Comparison of ENCODE assay signal across 8 mouse cellular contexts in genomic region chr19:5725767-5726515, GRCm38 (mm10). TPM values are rescaled to one million over a fixed set of nuclear protein-coding genes. Genes with fewer than 3 reads are reported as not detected.
A peak's percentile ranks its signal among the peaks of the same experiment; 100 is the strongest.
DNase-seq lines count a peak whose midpoint lies in the region; TF ChIP-seq lines count a peak whose summit lies in the region.

Gene Ehbp1l1 (minus strand): TSS chr19:5726317.

- H3K79me2 ChIP-seq in C2C12 (ENCODE audit: control insufficient read depth, insufficient read depth): peaks cover 84% of the 10 kb centered on the region

- intact Hi-C loops in heart, postnatal 14 days (cut with DNase I): loop anchor here (2.0 to 5.0 kb wide), 3 partner anchors 15 to 159 kb away; partner anchors contain the start of gene Ap5b1

- H3K4me1 ChIP-seq in forebrain, embryonic 10.5 days: peaks cover 65% of the 10 kb centered on the region

- H3ac ChIP-seq in C2C12 (ENCODE audit: control insufficient read depth, insufficient read length, low read depth): peak within 1 kb of the TSS; percentile 76

- H3K79me3 ChIP-seq in C2C12 (ENCODE audit: low read depth): peaks cover 48% of the 10 kb centered on the region

- WGBS in forebrain, embryonic 10.5 days: 14% methylated on average over 49 of the region's 49 CpGs
- 7% methylated on average over 48 of the region's 49 CpGs for WGBS in large intestine, adult 2 months

- peak; percentile 56 for DNase-seq in T-cell, adult 2 months (ENCODE audit: low spot score)
- no peak for DNase-seq in forebrain, embryonic 10.5 days (ENCODE audit: extremely low spot score, low spot score)
- peak; percentile 84 to 86 for DNase-seq in heart, postnatal 14 days
- DNase-seq in large intestine, adult 2 months (ENCODE audit: low read depth, low spot score): no peak
- DNase-seq in lung, postnatal 10 days: peak; percentile 85
- DNase-seq in spleen, postnatal 10 days (ENCODE audit: low spot score in 2 of 2): peak; percentile 85 to 88
- no peak for DNase-seq in frontal cortex, postnatal 14 days (ENCODE audit: low spot score in 2 of 2)

- no peaks in the 10 kb centered on the region for H3K9me3 ChIP-seq in forebrain, embryonic 10.5 days

- H3K4me3 ChIP-seq in C2C12 (ENCODE audit: insufficient read depth, poor library complexity, severe bottlenecking): peak within 1 kb of the TSS; percentile 85
- peak within 1 kb of the TSS; percentile 88 for H3K4me3 ChIP-seq in forebrain, embryonic 10.5 days

- H3K36me3 ChIP-seq in C2C12 (ENCODE audit: control insufficient read depth, insufficient read depth): peaks cover 36% of the 10 kb centered on the region
- H3K36me3 ChIP-seq in forebrain, embryonic 10.5 days (replicated peaks): peaks cover 66% of the 10 kb centered on the region

- peak within 1 kb of the TSS; percentile 76 for H3K27ac ChIP-seq in forebrain, embryonic 10.5 days

- TF ChIP-seq CTCF in C2C12 (IDR thresholded peaks at IDR 0.05; ENCODE audit: control insufficient read depth, insufficient read depth, insufficient read length): no peak

- H3K27me3 ChIP-seq in C2C12 (ENCODE audit: control insufficient read depth, insufficient read depth, insufficient read length): no peaks in the 10 kb centered on the region
- H3K27me3 ChIP-seq in forebrain, embryonic 10.5 days (ENCODE audit: poor library complexity, severe bottlenecking): peaks cover 17% of the 10 kb centered on the region

TF ChIP-seq in C2C12, 6 proteins besides CTCF, POLR2A, EP300 and RAD21:
- TF ChIP-seq MYOD1 (IDR thresholded peaks at IDR 0.05; ENCODE audit: control insufficient read depth, insufficient read length, low read depth) (no peak), MYOG (IDR thresholded peaks at IDR 0.05; ENCODE audit: control insufficient read depth, extremely low read depth, insufficient read length) (no peak), FOSL1 (IDR thresholded peaks at IDR 0.05; ENCODE audit: insufficient read depth, low read length, poor library complexity, severe bottlenecking) (no peak), MAX (IDR thresholded peaks at IDR 0.05) (no peak), CEBPB (IDR thresholded peaks at IDR 0.05; ENCODE audit: low read depth) (no peak), USF1 (IDR thresholded peaks at IDR 0.05; ENCODE audit: low read depth) (no peak)
TF ChIP-seq in C2C12: peak in this region for 0.

RNA-seq across cellular contexts. Expression of gene Ehbp1l1, which starts in this region (rescaled TPM):
- polyA plus RNA-seq in C2C12 (2012; fragmentation: generic; extraction: Trizol): 62.1 TPM
- polyA plus RNA-seq in forebrain, embryonic 10.5 days (2016; fragmentation: Nextera tagmentation; extraction: Ambion mirVana): 6.6 and 8.4 TPM in 2 replicates
- 100 to 1,000 TPM; 124 to 141 TPM for total RNA-seq in heart, postnatal 14 days (2021)
- 45.1 and 63.8 TPM in 2 replicates for polyA plus RNA-seq in large intestine, adult 2 months (2012; rRNA removed)

Comparison
In these comparisons a context has a peak if more than half of its experiments do, and no peak if none do; other contexts are left out.
1. DNase-seq: peak in T-cell, adult 2 months (single experiment), heart, postnatal 14 days (2 of 2), lung, postnatal 10 days (single experiment) and spleen, postnatal 10 days (2 of 2); none in forebrain, embryonic 10.5 days (single experiment), large intestine, adult 2 months (single experiment) and frontal cortex, postnatal 14 days (0 of 2).